Mouse (Mus musculus) forebrain, embryonic 13.5 days (tissue): ENCODE results near the gene Cd3g. TPM values are rescaled to one million over a fixed set of nuclear protein-coding genes. Genes with fewer than 3 reads are reported as not detected.

Source experiments
- ATAC-seq: fragments of 200-750 bp; cut with Nextera tagmentation; 2 replicates; pipeline ENCODE4 v1.8.0; 2017
- H3K27ac ChIP-seq: fragments of 300-500 bp; sonication (generic); 2 replicates; pipeline ENCODE4 v1.5.1; 2015; ENCODE audit warnings: inconsistent platforms, mild to moderate bottlenecking, moderate library complexity
- H3K27me3 ChIP-seq: fragments of 300-500 bp; sonication (generic); 2 replicates; pipeline ENCODE4 v1.6.1; 2015; ENCODE audit warnings: mild to moderate bottlenecking, inconsistent platforms
- H3K36me3 ChIP-seq: fragments of 300-500 bp; sonication (generic); 2 replicates; pipeline ENCODE4 v1.6.1; 2015; ENCODE audit warnings: mild to moderate bottlenecking, inconsistent platforms; ENCODE audit not compliant: poor library complexity, severe bottlenecking
- H3K4me1 ChIP-seq: fragments of 300-500 bp; sonication (generic); 2 replicates; pipeline ENCODE4 v1.6.1; 2015; ENCODE audit warnings: inconsistent platforms
- H3K4me2 ChIP-seq: fragments of 300-500 bp; sonication (generic); 2 replicates; pipeline ENCODE4 v1.6.1; 2015; ENCODE audit warnings: inconsistent platforms, mild to moderate bottlenecking, moderate library complexity
- H3K4me3 ChIP-seq: fragments of 300-500 bp; sonication (generic); 2 replicates; pipeline ENCODE4 v1.5.1; 2015; ENCODE audit warnings: mild to moderate bottlenecking, inconsistent platforms
- H3K9ac ChIP-seq: fragments of 300-500 bp; sonication (generic); 2 replicates; pipeline ENCODE4 v1.6.1; 2015; ENCODE audit warnings: mild to moderate bottlenecking, inconsistent platforms
- H3K9me3 ChIP-seq: fragments of 300-500 bp; sonication (generic); replicated peaks from 2 replicates; pipeline ENCODE4 v1.6.1; 2016; ENCODE audit warnings: inconsistent platforms
- WGBS: fragments of 180-500 bp; shearing (Covaris S2); methylation state at CpG from one replicate; pipeline ENCODE4 v1.1.7; 2015; 5-methylcytosine and 5-hydroxymethylcytosine counted together
- polyA plus RNA-seq: library from polyadenylated mRNA; unstranded; fragments of >200 nt; fragmentation: Nextera tagmentation; extraction: Ambion mirVana; gene quantifications from 2 replicates; pipeline ENCODE4 v1.2.1, GENCODE M21; 2015

Gene Cd3g
- polyA plus RNA-seq, 1 experiment from 2014 or later, result not detected

GRCm38 (mm10) chr9:44954432-44954831, 25.8 kb downstream of the Cd3g start:
- Histone ChIP-seq H3K9ac (no peak overlapping the region), H3K9me3 (no peaks in the 10 kb centered on the region), H3K4me2 (no peak overlapping the region), H3K4me3 (no peak overlapping the region), H3K27ac (no peak overlapping the region), H3K36me3 (peaks cover 82% of the 10 kb centered on the region), H3K27me3 (no peaks in the 10 kb centered on the region), H3K4me1 (no peaks in the 10 kb centered on the region)
- ATAC-seq, result no peak
- WGBS, result 88% methylated on average over 3 of the region's 3 CpGs

- Histone ChIP-seq H3K4me1 (no peaks in the 10 kb centered on the region), H3K27me3 (no peaks in the 10 kb centered on the region), H3K9me3 (no peaks in the 10 kb centered on the region), H3K27ac (no peak overlapping the region), H3K36me3 (peaks cover 97% of the 10 kb centered on the region), H3K4me3 (no peak overlapping the region), H3K9ac (no peak overlapping the region), H3K4me2 (no peak overlapping the region)
- ATAC-seq, result no peak
- WGBS, result 89% methylated on average over 5 of the region's 5 CpGs
Observed at GRCm38 (mm10) chr9:44947836-44948235, 32.4 kb downstream of the Cd3g start.

GRCm38 (mm10) chr9:44946185-44946695, 34.0 kb downstream of the Cd3g start:
- peaks cover 98% of the 10 kb centered on the region for H3K36me3 ChIP-seq
- 96% methylated on average over 7 of the region's 7 CpGs for WGBS

GRCm38 (mm10) chr9:44942421-44942820, 37.8 kb downstream of the Cd3g start:
- no peak for ATAC-seq
- no peak overlapping the region for H3K4me3 ChIP-seq
- H3K27me3 ChIP-seq, result no peaks in the 10 kb centered on the region
- H3K9me3 ChIP-seq, result no peaks in the 10 kb centered on the region
- peaks cover 94% of the 10 kb centered on the region for H3K36me3 ChIP-seq
- no peak overlapping the region for H3K9ac ChIP-seq
- H3K4me1 ChIP-seq, result no peaks in the 10 kb centered on the region
- WGBS, result 98% methylated on average over 4 of the region's 4 CpGs
- no peak overlapping the region for H3K27ac ChIP-seq
- no peak overlapping the region for H3K4me2 ChIP-seq

More at GRCm38 (mm10) chr9:44946185-44946695, 34.0 kb downstream of the Cd3g start:
- Histone ChIP-seq H3K9ac (no peak overlapping the region), H3K4me1 (no peaks in the 10 kb centered on the region), H3K4me3 (no peak overlapping the region), H3K4me2 (no peak overlapping the region), H3K9me3 (no peaks in the 10 kb centered on the region), H3K27ac (no peak overlapping the region), H3K27me3 (no peaks in the 10 kb centered on the region)
- ATAC-seq, result no peak

- Histone ChIP-seq H3K4me2 (no peak overlapping the region), H3K4me1 (no peaks in the 10 kb centered on the region), H3K27ac (no peak overlapping the region), H3K4me3 (no peak overlapping the region), H3K9ac (no peak overlapping the region), H3K27me3 (no peaks in the 10 kb centered on the region), H3K9me3 (no peaks in the 10 kb centered on the region), H3K36me3 (peaks cover 94% of the 10 kb centered on the region)
- no peak for ATAC-seq
- WGBS, result 87% methylated on average over 4 of the region's 4 CpGs
Observed at GRCm38 (mm10) chr9:44941756-44942155, 38.5 kb downstream of the Cd3g start.

GRCm38 (mm10) chr9:44921543-44921942, 58.7 kb downstream of the Cd3g start:
- WGBS, result 63% methylated on average over 2 of the region's 2 CpGs
- Histone ChIP-seq H3K27me3 (no peaks in the 10 kb centered on the region), H3K4me1 (peaks cover 21% of the 10 kb centered on the region), H3K36me3 (no peaks in the 10 kb centered on the region), H3K27ac (peak overlapping the region; percentile 87; the same call in 1 of the 2 replicates), H3K4me2 (peak overlapping the region; percentile 94), H3K9ac (peak overlapping the region; percentile 96; the same call in 1 of the 2 replicates), H3K9me3 (no peaks in the 10 kb centered on the region), H3K4me3 (peak overlapping the region; percentile 100)
- no peak for ATAC-seq

- peak overlapping the region; percentile 100 for H3K4me3 ChIP-seq
- ATAC-seq, result peak; percentile 88
- H3K9me3 ChIP-seq, result no peaks in the 10 kb centered on the region
- peak overlapping the region; percentile 94 for H3K4me2 ChIP-seq
- peak overlapping the region; percentile 87 for H3K27ac ChIP-seq
- H3K27me3 ChIP-seq, result no peaks in the 10 kb centered on the region
- no peaks in the 10 kb centered on the region for H3K36me3 ChIP-seq
- WGBS, result 1% methylated on average over 8 of the region's 8 CpGs
- H3K9ac ChIP-seq, result peak overlapping the region; percentile 96
- H3K4me1 ChIP-seq, result peaks cover 21% of the 10 kb centered on the region
Observed at GRCm38 (mm10) chr9:44921123-44921468, 59.1 kb downstream of the Cd3g start.

- H3K27me3 ChIP-seq, result no peaks in the 10 kb centered on the region
- H3K36me3 ChIP-seq, result no peaks in the 10 kb centered on the region
- H3K4me2 ChIP-seq, result peak within 1 kb of the TSS; percentile 94
- H3K4me3 ChIP-seq, result peak within 1 kb of the TSS; percentile 100
- peak within 1 kb of the TSS; percentile 96 for H3K9ac ChIP-seq
- H3K4me1 ChIP-seq, result peaks cover 24% of the 10 kb centered on the region
- ATAC-seq, result peak; percentile 91
- peak within 1 kb of the TSS; percentile 87 for H3K27ac ChIP-seq
- under 1% methylated on average over 47 of the region's 48 CpGs for WGBS
- no peaks in the 10 kb centered on the region for H3K9me3 ChIP-seq
Observed at GRCm38 (mm10) chr9:44920374-44921122, 59.7 kb downstream of the Cd3g start, which contains the start of gene Atp5l. Atp5l (minus strand) TSS chr9:44920742.

- no peak for ATAC-seq
Observed at GRCm38 (mm10) chr9:44919606-44920005, 60.6 kb downstream of the Cd3g start.

More at GRCm38 (mm10) chr9:44919606-44920005, 60.6 kb downstream of the Cd3g start:
- 47% methylated on average over 2 of the region's 2 CpGs for WGBS
- Histone ChIP-seq H3K36me3 (no peaks in the 10 kb centered on the region), H3K4me1 (peaks cover 33% of the 10 kb centered on the region), H3K27me3 (no peaks in the 10 kb centered on the region), H3K4me3 (peak overlapping the region; percentile 100), H3K27ac (no peak overlapping the region), H3K9ac (peak overlapping the region; percentile 96), H3K4me2 (peak overlapping the region; percentile 94), H3K9me3 (no peaks in the 10 kb centered on the region)

Other genes with a start within 250 kb of the Cd3g start
- gene Phldb1, start 245.2 kb downstream of the Cd3g start, polyA plus RNA-seq, result 36.4 and 40.9 TPM in 2 replicates
- gene Arcn1, start 212.6 kb downstream of the Cd3g start, polyA plus RNA-seq, result 132 and 137 TPM in 2 replicates
- gene Ift46, start 212.5 kb downstream of the Cd3g start, polyA plus RNA-seq, result 154 and 164 TPM in 2 replicates
- 3.9 and 4.8 TPM in 2 replicates for gene Tmem25, start 181.1 kb downstream of the Cd3g start, polyA plus RNA-seq
- gene Ttc36, start 177.4 kb downstream of the Cd3g start, polyA plus RNA-seq, result 0.60 TPM in 1 of 2 replicates, not detected in the other
- gene Kmt2a, start 99.1 kb downstream of the Cd3g start, polyA plus RNA-seq, result 22.7 and 23.3 TPM in 2 replicates
- 777 and 836 TPM in 2 replicates for gene Atp5l, start 59.7 kb downstream of the Cd3g start, polyA plus RNA-seq
- gene Ube4a, start 14.8 kb downstream of the Cd3g start, polyA plus RNA-seq, result 31.9 and 32.0 TPM in 2 replicates
- gene Cd3d, start 1.4 kb upstream of the Cd3g start, polyA plus RNA-seq, result not detected in 2 replicates
- not detected in 2 replicates for gene Cd3e, start 29.2 kb upstream of the Cd3g start, polyA plus RNA-seq
- gene Mpzl2, start 59.4 kb upstream of the Cd3g start, polyA plus RNA-seq, result 0.11 TPM in 1 of 2 replicates, not detected in the other
- gene Mpzl3, start 74.8 kb upstream of the Cd3g start, polyA plus RNA-seq, result 1.3 and 1.9 TPM in 2 replicates
- gene Jaml, start 98.8 kb upstream of the Cd3g start, polyA plus RNA-seq, result not detected in 2 replicates
- 3.4 and 3.8 TPM in 2 replicates for gene Scn2b, start 137.4 kb upstream of the Cd3g start, polyA plus RNA-seq
- gene Scn4b, start 158.0 kb upstream of the Cd3g start, polyA plus RNA-seq, result 0.18 and 0.21 TPM in 2 replicates
- gene BC049352, start 201.6 kb upstream of the Cd3g start, polyA plus RNA-seq, result 0.10 TPM in 1 of 2 replicates, not detected in the other
- not detected in 2 replicates for gene Tmprss4, start 223.7 kb upstream of the Cd3g start, polyA plus RNA-seq